Mouse (Mus musculus) MEL (cell line): Measurements from ENCODE around the gene Diaph3. TPM values are rescaled to one million over a fixed set of nuclear protein-coding genes. Genes with fewer than 3 reads are reported as not detected.

ENCODE experiments used
- DNase-seq: peaks from one replicate; pipeline ENCODE4 v3.0.0; 2011; ENCODE audit warnings: low read depth, low spot score
- H3K27ac ChIP-seq: 2 replicates; pipeline ENCODE4 v1.5.1; 2012; ENCODE audit warnings: low read depth, mild to moderate bottlenecking, control low read depth, low read length, moderate library complexity; ENCODE audit not compliant: control insufficient read depth
- H3K27me3 ChIP-seq, 2 experiments: fragments of 150-350 bp in 1 of 2; sonication (generic) in 1 of 2; 2 replicates each; pipeline ENCODE4 v1.6.1; 2012; ENCODE audit warnings: low read length in 2 of 2, mild to moderate bottlenecking in 2 of 2, improper control_type of control experiment in 1 of 2, moderate library complexity in 1 of 2; ENCODE audit not compliant: insufficient read depth in 2 of 2, control insufficient read depth in 1 of 2
- H3K36me3 ChIP-seq, 2 experiments: 2 replicates each; pipeline ENCODE4 v1.6.1; 2012 to 2014; ENCODE audit warnings: low read length in 2 of 2, improper control_type of control experiment in 1 of 2, inconsistent platforms in 1 of 2, mild to moderate bottlenecking in 1 of 2; ENCODE audit not compliant: insufficient read depth in 2 of 2, control insufficient read depth in 1 of 2
- H3K4me1 ChIP-seq, 2 experiments: fragments of 150-350 bp in 1 of 2; sonication (generic) in 1 of 2; 2 replicates each; pipeline ENCODE4 v1.6.1; 2012; ENCODE audit warnings: low read length in 2 of 2, improper control_type of control experiment in 1 of 2, mild to moderate bottlenecking in 1 of 2; ENCODE audit not compliant: insufficient read depth in 2 of 2, control insufficient read depth in 1 of 2
- H3K4me3 ChIP-seq, 2 experiments: fragments of 150-350 bp in 1 of 2; sonication (generic) in 1 of 2; 2 replicates each; pipeline ENCODE4 v1.5.1; 2012; ENCODE audit warnings: low read depth in 2 of 2, low read length in 2 of 2, mild to moderate bottlenecking in 2 of 2, moderate library complexity in 2 of 2, control low read depth in 1 of 2, improper control_type of control experiment in 1 of 2; ENCODE audit not compliant: control insufficient read depth in 1 of 2, insufficient read depth in 1 of 2
- H3K79me2 ChIP-seq: 2 replicates; pipeline ENCODE4 v1.6.1; 2012; ENCODE audit warnings: mild to moderate bottlenecking, low read length, moderate library complexity; ENCODE audit not compliant: control insufficient read depth, poor library complexity, insufficient read depth
- H3K9ac ChIP-seq: 2 replicates; pipeline ENCODE4 v1.6.1; 2012; ENCODE audit warnings: low read depth, mild to moderate bottlenecking, control low read depth, low read length, moderate library complexity; ENCODE audit not compliant: control insufficient read depth, poor library complexity, severe bottlenecking
- H3K9me3 ChIP-seq: fragments of 150-350 bp; sonication (generic); replicated peaks from 2 replicates; pipeline ENCODE4 v1.6.1; 2012; ENCODE audit warnings: mild to moderate bottlenecking, low read length, improper control_type of control experiment, moderate library complexity; ENCODE audit not compliant: insufficient read depth
- CHD1 ChIP-seq: IDR thresholded peaks from 2 replicates; pipeline ENCODE4 v1.6.1; 2012; ENCODE audit warnings: low read depth, mild to moderate bottlenecking, inconsistent platforms, low read length, improper control_type of control experiment
- CHD2 ChIP-seq: IDR thresholded peaks from 2 replicates; pipeline ENCODE4 v1.6.1; 2011; ENCODE audit warnings: low read length, improper control_type of control experiment
- CTCF ChIP-seq, 3 experiments: IDR thresholded peaks in 2 of 3; conservative IDR thresholded peaks in 1 of 3; 2 replicates each; pipeline ENCODE4 v1.5.1; 2011 to 2012; ENCODE audit warnings: low read length in 3 of 3, low read depth in 2 of 3, mild to moderate bottlenecking in 2 of 3, improper control_type of control experiment in 1 of 3, inconsistent platforms in 1 of 3, mixed read lengths in 1 of 3, moderate library complexity in 1 of 3; ENCODE audit not compliant: control insufficient read depth in 1 of 3, insufficient read depth in 1 of 3, poor library complexity in 1 of 3, severe bottlenecking in 1 of 3
- EP300 ChIP-seq, 2 experiments: IDR thresholded peaks; 2 replicates each; pipeline ENCODE4 v1.6.1; 2011; ENCODE audit warnings: improper control_type of control experiment in 2 of 2, low read length in 2 of 2, low read depth in 1 of 2, mild to moderate bottlenecking in 1 of 2
- ETS1 ChIP-seq: IDR thresholded peaks from 2 replicates; pipeline ENCODE4 v1.6.1; 2012; ENCODE audit warnings: low read depth, mild to moderate bottlenecking, inconsistent platforms, low read length, improper control_type of control experiment, moderate library complexity
- GATA1 ChIP-seq: IDR thresholded peaks from 2 replicates; pipeline ENCODE4 v1.6.1; 2011; ENCODE audit warnings: low read depth, low read length, improper control_type of control experiment
- MYC ChIP-seq: IDR thresholded peaks from 2 replicates; pipeline ENCODE4 v1.6.1; 2011; ENCODE audit warnings: low read depth, mild to moderate bottlenecking, low read length, improper control_type of control experiment, moderate library complexity
- POLR2A ChIP-seq, 2 experiments: IDR thresholded peaks; 2 replicates each; pipeline ENCODE4 v1.6.1; 2011 to 2012; ENCODE audit warnings: low read length in 2 of 2, mild to moderate bottlenecking in 2 of 2, control low read depth in 1 of 2, improper control_type of control experiment in 1 of 2, low read depth in 1 of 2, moderate library complexity in 1 of 2; ENCODE audit not compliant: control insufficient read depth in 1 of 2, insufficient read depth in 1 of 2, poor library complexity in 1 of 2
- RAD21 ChIP-seq: IDR thresholded peaks from 2 replicates; pipeline ENCODE4 v1.6.1; 2011; ENCODE audit warnings: mild to moderate bottlenecking, low read depth, low read length, improper control_type of control experiment
- UBTF ChIP-seq: IDR thresholded peaks from 2 replicates; pipeline ENCODE4 v1.6.1; 2012; ENCODE audit warnings: low read depth, mild to moderate bottlenecking, inconsistent platforms, low read length, improper control_type of control experiment, moderate library complexity, borderline replicate concordance; ENCODE audit not compliant: insufficient read depth
- USF1 ChIP-seq: IDR thresholded peaks from 2 replicates; pipeline ENCODE4 v1.6.1; 2014; ENCODE audit warnings: low read depth, mild to moderate bottlenecking, inconsistent platforms, low read length, improper control_type of control experiment, moderate library complexity
- USF2 ChIP-seq, 2 experiments: IDR thresholded peaks; 2 replicates each; pipeline ENCODE4 v1.6.1; 2011 to 2012; ENCODE audit warnings: improper control_type of control experiment in 2 of 2, low read length in 2 of 2, borderline replicate concordance in 1 of 2, inconsistent platforms in 1 of 2, low read depth in 1 of 2, mild to moderate bottlenecking in 1 of 2; ENCODE audit not compliant: insufficient read depth in 1 of 2
- ZC3H11A ChIP-seq: IDR thresholded peaks from 2 replicates; pipeline ENCODE4 v1.6.1; 2012; ENCODE audit warnings: low read depth, mild to moderate bottlenecking, inconsistent platforms, low read length, improper control_type of control experiment
- polyA plus RNA-seq, 2 experiments: library from polyadenylated mRNA; stranded (reverse) in 1 of 2; unstranded in 1 of 2; fragments of >175 nt in 1 of 2; fragments of >200 nt in 1 of 2; gene quantifications; 2 replicates each; pipeline versions ENCODE4 v1.2.1 to v1.2.4; 2012; ENCODE audit warnings: low replicate concordance in 2 of 2, low read depth in 1 of 2; ENCODE audit not compliant: insufficient read length in 2 of 2, insufficient read depth in 1 of 2, missing spikeins in 1 of 2
- total RNA-seq: library from RNA; depleted of rRNA; stranded (reverse); fragments of 300-350 nt; gene quantifications from 2 replicates; pipeline ENCODE4 v1.2.3, GENCODE M21; 2012

Diaph3 gene
- total and polyA plus RNA-seq, 3 experiments = 9.0 to 11.9 TPM; not detected in 1

GRCm38 (mm10) chr14:87098093-87098492, 42.9 kb downstream of the Diaph3 start (continued):
- TF ChIP-seq UBTF = no peak
- peak; percentile 45 to 57; a peak in 2 of 4 replicates for TF ChIP-seq EP300 (IDR thresholded peaks at IDR 0.05; ENCODE audit: low read depth in 1 of 2, low read length in 2 of 2)
- TF ChIP-seq CHD1 = no peak
- TF ChIP-seq CHD2 = no peak

DNA sequence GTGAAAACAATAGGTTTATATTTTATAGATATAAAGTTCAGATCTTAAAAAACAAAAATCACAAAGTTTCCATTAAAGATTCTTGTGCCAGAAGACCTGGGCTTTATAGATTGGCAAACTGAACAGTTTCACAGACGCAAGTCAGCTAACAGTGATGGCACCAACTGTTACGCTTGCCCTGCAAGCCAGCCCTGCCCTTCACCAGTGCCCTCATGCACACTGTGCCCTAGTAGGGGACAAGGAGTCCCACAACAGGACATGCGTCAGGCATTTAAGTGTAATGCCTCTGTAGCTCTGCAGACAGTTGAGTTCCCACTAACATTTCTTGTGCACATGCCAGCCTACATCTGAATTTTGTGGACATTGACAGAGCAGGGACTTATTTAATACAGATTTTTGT, 49.5 kb downstream of the Diaph3 start:
- TF ChIP-seq USF1 = no peak
- TF ChIP-seq RAD21 = no peak
- no peak for TF ChIP-seq CHD1
- TF ChIP-seq, all 39 proteins: peak for 0
- no peak for DNase-seq
- Histone ChIP-seq H3K9me3 (no peaks in the 10 kb centered on the region), H3K27me3 (no peaks in the 10 kb centered on the region), H3K36me3 (no peaks in the 10 kb centered on the region), H3K4me3 (no peak overlapping the region), H3K27ac (no peak overlapping the region), H3K4me1 (no peaks in the 10 kb centered on the region), H3K9ac (no peak overlapping the region), H3K79me2 (no peaks in the 10 kb centered on the region)

- no peak for DNase-seq
- Histone ChIP-seq H3K9ac (no peak overlapping the region), H3K27me3 (no peaks in the 10 kb centered on the region), H3K4me1 (no peaks in the 10 kb centered on the region), H3K9me3 (no peaks in the 10 kb centered on the region), H3K4me3 (no peak overlapping the region), H3K79me2 (no peaks in the 10 kb centered on the region), H3K27ac (no peak overlapping the region), H3K36me3 (no peaks in the 10 kb centered on the region)
- TF ChIP-seq ETS1 (no peak), USF2 (IDR thresholded peaks at IDR 0.05; ENCODE audit: borderline replicate concordance in 1 of 2, insufficient read depth in 1 of 2, low read depth in 1 of 2, low read length in 2 of 2) (no peak), CHD2 (no peak), GATA1 (no peak), EP300 (IDR thresholded peaks at IDR 0.05; ENCODE audit: low read depth in 1 of 2, low read length in 2 of 2) (no peak), UBTF (no peak), MYC (no peak), CTCF (IDR thresholded peaks at IDR 0.05 in 2 of 3, conservative IDR thresholded peaks at IDR 0.05 in 1 of 3; ENCODE audit: control insufficient read depth in 1 of 3, insufficient read depth in 1 of 3, low read depth in 2 of 3, low read length in 3 of 3, poor library complexity in 1 of 3, severe bottlenecking in 1 of 3) (no peak), POLR2A (IDR thresholded peaks at IDR 0.05; ENCODE audit: control insufficient read depth in 1 of 2, insufficient read depth in 1 of 2, low read depth in 1 of 2, low read length in 2 of 2, poor library complexity in 1 of 2) (no peak), ZC3H11A (no peak)
Observed at GRCm38 (mm10) chr14:87091108-87091507, 49.9 kb downstream of the Diaph3 start.
